Mouse (Mus musculus) cerebellum, postnatal 25 days (tissue): ENCODE data around the gene Xpo4.

Source experiments
- DNase-seq, 2 experiments: peaks; one replicate each; pipeline ENCODE4 v3.0.0; 2021; ENCODE audit warnings: mixed read lengths in 2 of 2

Xpo4 gene

GRCm38 (mm10) chr14:57606663-57607365 is 58.4 kb downstream of the Xpo4 start:
- DNase-seq, result no peak

GRCm38 (mm10) chr14:57593279-57593678 is 72.0 kb downstream of the Xpo4 start:
- DNase-seq, result no peak

GRCm38 (mm10) chr14:57591830-57592229 is 73.4 kb downstream of the Xpo4 start:
- DNase-seq, result no peak

- no peak for DNase-seq
Measured at GRCm38 (mm10) chr14:57576364-57577060, 88.7 kb downstream of the Xpo4 start.

GRCm38 (mm10) chr14:57574792-57575587 is 90.2 kb downstream of the Xpo4 start:
- DNase-seq, result no peak

- DNase-seq, result peak; percentile 98 to 99
Measured at GRCm38 (mm10) chr14:57571155-57572133, 93.8 kb downstream of the Xpo4 start, which contains the start of gene Eef1akmt1. Eef1akmt1 (minus strand) TSS chr14:57571612.

- peak; percentile 51 for DNase-seq
Measured at GRCm38 (mm10) chr14:57565626-57566025, 99.6 kb downstream of the Xpo4 start.

- no peak for DNase-seq
Measured at GRCm38 (mm10) chr14:57556922-57557321, 108.3 kb downstream of the Xpo4 start.

- DNase-seq, result peak; percentile 52 to 53
Measured at GRCm38 (mm10) chr14:57555471-57556070, 109.7 kb downstream of the Xpo4 start.

GRCm38 (mm10) chr14:57554434-57554833 is 110.8 kb downstream of the Xpo4 start:
- DNase-seq, result no peak

- no peak for DNase-seq
Measured at GRCm38 (mm10) chr14:57552945-57553344, 112.3 kb downstream of the Xpo4 start.

GRCm38 (mm10) chr14:57547062-57547461 is 118.2 kb downstream of the Xpo4 start:
- DNase-seq, result no peak

GRCm38 (mm10) chr14:57546557-57547021 is 118.6 kb downstream of the Xpo4 start:
- no peak for DNase-seq

- DNase-seq, result no peak
Measured at GRCm38 (mm10) chr14:57546131-57546530, 119.1 kb downstream of the Xpo4 start.

GRCm38 (mm10) chr14:57545526-57545925 is 119.7 kb downstream of the Xpo4 start:
- no peak for DNase-seq

GRCm38 (mm10) chr14:57543420-57544039 is 121.7 kb downstream of the Xpo4 start:
- DNase-seq, result no peak

- DNase-seq, result no peak
Measured at GRCm38 (mm10) chr14:57542231-57542630, 123.0 kb downstream of the Xpo4 start.

GRCm38 (mm10) chr14:57540683-57541082 is 124.5 kb downstream of the Xpo4 start:
- peak; percentile 47 to 54 for DNase-seq

- DNase-seq, result no peak
Measured at GRCm38 (mm10) chr14:57537261-57538015, 127.8 kb downstream of the Xpo4 start.

- DNase-seq, result no peak
Measured at GRCm38 (mm10) chr14:57536820-57537219, 128.4 kb downstream of the Xpo4 start.
